Mouse (Mus musculus) ES-E14 (cell line): ENCODE data around the gene Lrrc4.

Experiments
- CHD2 ChIP-seq: IDR thresholded peaks from 2 replicates; pipeline ENCODE4 v1.6.1; 2014; ENCODE audit warnings: mild to moderate bottlenecking, low read depth, low read length, inconsistent platforms
- HCFC1 ChIP-seq: IDR thresholded peaks from 2 replicates; pipeline ENCODE4 v1.6.1; 2012; ENCODE audit warnings: low read length, inconsistent platforms, borderline replicate concordance; ENCODE audit not compliant: insufficient read depth
- MAFK ChIP-seq: IDR thresholded peaks from 2 replicates; pipeline ENCODE4 v1.6.1; 2014; ENCODE audit warnings: mild to moderate bottlenecking, low read depth, low read length, inconsistent platforms; ENCODE audit not compliant: insufficient read depth
- ZC3H11A ChIP-seq: IDR thresholded peaks from 2 replicates; pipeline ENCODE4 v1.6.1; 2012; ENCODE audit warnings: low read depth, mild to moderate bottlenecking, inconsistent platforms, low read length, borderline replicate concordance

DNA sequence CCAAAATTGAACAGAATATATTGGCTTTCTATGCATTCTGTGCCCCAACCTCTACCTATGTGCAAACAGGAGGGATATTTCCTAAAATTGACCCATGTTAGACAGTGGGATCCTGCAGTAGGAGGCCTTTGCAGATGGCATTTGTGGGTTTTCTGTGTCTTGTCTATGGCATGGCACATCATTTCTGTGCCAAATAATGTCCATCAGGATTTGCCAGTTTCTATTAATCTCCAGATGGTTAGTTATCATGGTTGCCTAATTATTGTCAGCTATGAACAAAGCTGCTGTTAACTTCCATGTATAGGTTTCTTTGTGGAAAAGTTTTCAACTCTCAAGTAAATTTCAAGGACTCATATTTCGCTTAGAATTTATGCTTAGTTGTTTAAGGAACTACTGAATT is 164.0 kb downstream of the Lrrc4 start:
- TF ChIP-seq CHD2 (no peak), MAFK (no peak), HCFC1 (no peak), ZC3H11A (no peak)
